Mouse (Mus musculus) myocyte (in vitro differentiated cells): ENCODE data around the gene Gspt1. TPM values are rescaled to one million over a fixed set of nuclear protein-coding genes. Genes with fewer than 3 reads are reported as not detected.

Experiments
- H3K27me3 ChIP-seq: one replicate; pipeline ENCODE4 v1.6.1; 2011; ENCODE audit not compliant: control insufficient read depth, insufficient read depth, insufficient read length
- H3K36me3 ChIP-seq: one replicate; pipeline ENCODE4 v1.6.1; 2011; ENCODE audit not compliant: control insufficient read depth, insufficient read depth
- H3K4me2 ChIP-seq: one replicate; pipeline ENCODE4 v1.6.1; 2011; ENCODE audit warnings: low read depth, control low read depth
- H3K4me3 ChIP-seq: one replicate; pipeline ENCODE4 v1.5.1; 2011; ENCODE audit warnings: mild to moderate bottlenecking, control low read depth, moderate library complexity
- H3K79me2 ChIP-seq: one replicate; pipeline ENCODE4 v1.6.1; 2011; ENCODE audit not compliant: control insufficient read depth, insufficient read depth
- H3ac ChIP-seq: one replicate; pipeline ENCODE4 v1.6.1; 2011; ENCODE audit not compliant: control insufficient read depth, insufficient read length
- CEBPB ChIP-seq: IDR thresholded peaks from 2 replicates; pipeline ENCODE4 v1.6.1; 2011; ENCODE audit warnings: mild to moderate bottlenecking, moderate library complexity; ENCODE audit not compliant: poor library complexity, insufficient read depth, severe bottlenecking
- E2F4 ChIP-seq: IDR thresholded peaks from one replicate; pipeline ENCODE4 v1.6.1; 2011; ENCODE audit warnings: mild to moderate bottlenecking, control low read depth, moderate library complexity; ENCODE audit not compliant: insufficient read depth
- MAX ChIP-seq: IDR thresholded peaks from one replicate; pipeline ENCODE4 v1.6.1; 2011; ENCODE audit warnings: low read depth, mild to moderate bottlenecking, control low read depth
- MYOD1 ChIP-seq, 3 experiments: IDR thresholded peaks; one replicate each; pipeline ENCODE4 v1.6.1; 2011; ENCODE audit warnings: control low read depth in 2 of 3, low read depth in 2 of 3, mild to moderate bottlenecking in 2 of 3, moderate library complexity in 1 of 3; ENCODE audit not compliant: insufficient read length in 2 of 3, control insufficient read depth in 1 of 3
- MYOG ChIP-seq, 3 experiments: IDR thresholded peaks; one replicate each; pipeline ENCODE4 v1.6.1; 2011; ENCODE audit warnings: control low read depth in 2 of 3, low read depth in 2 of 3, mild to moderate bottlenecking in 2 of 3; ENCODE audit not compliant: insufficient read length in 2 of 3, control insufficient read depth in 1 of 3, insufficient read depth in 1 of 3
- POLR2A ChIP-seq: IDR thresholded peaks from one replicate; pipeline ENCODE4 v1.6.1; 2011; ENCODE audit warnings: low read depth, mild to moderate bottlenecking, control low read depth, moderate library complexity; ENCODE audit not compliant: insufficient read length
- POLR2AphosphoS2 ChIP-seq: IDR thresholded peaks from one replicate; pipeline ENCODE4 v1.6.1; 2011; ENCODE audit warnings: low read depth, control low read depth; ENCODE audit not compliant: insufficient read length
- REST ChIP-seq: IDR thresholded peaks from one replicate; pipeline ENCODE4 v1.6.1; 2011; ENCODE audit warnings: mild to moderate bottlenecking, control low read depth, moderate library complexity; ENCODE audit not compliant: insufficient read depth, insufficient read length
- SRF ChIP-seq: IDR thresholded peaks from one replicate; pipeline ENCODE4 v1.6.1; 2011; ENCODE audit warnings: low read depth; ENCODE audit not compliant: control insufficient read depth, insufficient read length
- TCF12 ChIP-seq: IDR thresholded peaks from one replicate; pipeline ENCODE4 v1.6.1; 2011; ENCODE audit warnings: mild to moderate bottlenecking, control low read depth; ENCODE audit not compliant: poor library complexity, insufficient read depth, severe bottlenecking
- TCF3 ChIP-seq: IDR thresholded peaks from one replicate; pipeline ENCODE4 v1.6.1; 2011; ENCODE audit warnings: low read depth, control low read depth; ENCODE audit not compliant: insufficient read length
- USF1 ChIP-seq: IDR thresholded peaks from one replicate; pipeline ENCODE4 v1.6.1; 2011; ENCODE audit warnings: low read depth, mild to moderate bottlenecking, control low read depth, moderate library complexity
- polyA plus RNA-seq: library from polyadenylated mRNA; unstranded; fragments of >200 nt; fragmentation: generic; extraction: Trizol; gene quantifications from one replicate; pipeline ENCODE4 v1.2.1, GENCODE M21; 2012; ENCODE audit warnings: missing spikeins

Gspt1 gene
- polyA plus RNA-seq, 1 experiment: 54.9 TPM

- Histone ChIP-seq H3K4me2 (no peak overlapping the region), H3K79me2 (no peaks in the 10 kb centered on the region), H3K4me3 (no peak overlapping the region), H3K27me3 (no peaks in the 10 kb centered on the region), H3K36me3 (peaks cover 63% of the 10 kb centered on the region), H3ac (no peak overlapping the region)
- no peak for TF ChIP-seq CEBPB
- TF ChIP-seq SRF: no peak
- no peak for TF ChIP-seq USF1
- TF ChIP-seq MYOD1 (IDR thresholded peaks at IDR 0.05; ENCODE audit: control insufficient read depth in 1 of 3, insufficient read length in 2 of 3, low read depth in 2 of 3): no peak
- no peak for TF ChIP-seq POLR2AphosphoS2
- no peak for TF ChIP-seq POLR2A
- no peak for TF ChIP-seq TCF12
Observed at GRCm38 (mm10) chr16:11217801-11218200, 36.3 kb downstream of the Gspt1 start.

- peak overlapping the region; percentile 99 for H3K4me3 ChIP-seq
- H3ac ChIP-seq: peak overlapping the region; percentile 74
- H3K79me2 ChIP-seq: peaks cover 56% of the 10 kb centered on the region
- peaks cover 25% of the 10 kb centered on the region for H3K36me3 ChIP-seq
- peak overlapping the region; percentile 68 for H3K4me2 ChIP-seq
- TF ChIP-seq TCF3 (no peak), TCF12 (no peak), MAX (no peak), MYOG (IDR thresholded peaks at IDR 0.05; ENCODE audit: control insufficient read depth in 1 of 3, insufficient read depth in 1 of 3, insufficient read length in 2 of 3, low read depth in 2 of 3) (no peak), CEBPB (no peak), SRF (no peak)
- no peaks in the 10 kb centered on the region for H3K27me3 ChIP-seq
Observed at GRCm38 (mm10) chr16:11203600-11204390, 50.3 kb downstream of the Gspt1 start.

GRCm38 (mm10) chr16:11202571-11203554, 51.3 kb downstream of the Gspt1 start, which contains the start of gene Rsl1d1:
Gene Rsl1d1, minus strand, starts transcription at chr16:11203331.
- peak; percentile 72 for TF ChIP-seq POLR2AphosphoS2
- TF ChIP-seq E2F4: peak; percentile 89
- peak; percentile 79 for TF ChIP-seq POLR2A
- no peak for TF ChIP-seq TCF12
- peak; percentile 27 for TF ChIP-seq MAX

GRCm38 (mm10) chr16:11201740-11202394, 52.3 kb downstream of the Gspt1 start:
- Histone ChIP-seq H3K79me2 (peaks cover 70% of the 10 kb centered on the region), H3K27me3 (no peaks in the 10 kb centered on the region), H3ac (peak overlapping the region; percentile 74), H3K4me3 (peak overlapping the region; percentile 99), H3K36me3 (peaks cover 45% of the 10 kb centered on the region), H3K4me2 (peak overlapping the region; percentile 87)
- TF ChIP-seq MYOG (IDR thresholded peaks at IDR 0.05; ENCODE audit: control insufficient read depth in 1 of 3, insufficient read depth in 1 of 3, insufficient read length in 2 of 3, low read depth in 2 of 3): no peak
- no peak for TF ChIP-seq SRF

More at GRCm38 (mm10) chr16:11202571-11203554, 51.3 kb downstream of the Gspt1 start, which contains the start of gene Rsl1d1:
- Histone ChIP-seq H3K27me3 (no peaks in the 10 kb centered on the region), H3ac (peak within 1 kb of the TSS; percentile 74), H3K36me3 (peaks cover 35% of the 10 kb centered on the region), H3K79me2 (peaks cover 66% of the 10 kb centered on the region), H3K4me2 (peak within 1 kb of the TSS; percentile 87), H3K4me3 (peak within 1 kb of the TSS; percentile 99)

GRCm38 (mm10) chr16:11200247-11200646, 53.9 kb downstream of the Gspt1 start:
- no peak overlapping the region for H3K4me3 ChIP-seq
- no peak overlapping the region for H3K4me2 ChIP-seq
- no peak overlapping the region for H3ac ChIP-seq
- H3K27me3 ChIP-seq: no peaks in the 10 kb centered on the region
- peaks cover 77% of the 10 kb centered on the region for H3K79me2 ChIP-seq
- TF ChIP-seq TCF3: no peak
- TF ChIP-seq USF1: no peak
- no peak for TF ChIP-seq MAX
- TF ChIP-seq POLR2A: no peak
- TF ChIP-seq E2F4: no peak
- no peak for TF ChIP-seq SRF
- no peak for TF ChIP-seq POLR2AphosphoS2
- TF ChIP-seq CEBPB: no peak
- TF ChIP-seq REST: no peak
- no peak for TF ChIP-seq MYOD1 (IDR thresholded peaks at IDR 0.05; ENCODE audit: control insufficient read depth in 1 of 3, insufficient read length in 2 of 3, low read depth in 2 of 3)
- peaks cover 61% of the 10 kb centered on the region for H3K36me3 ChIP-seq
